In genomic region chr16:30604061-30604806, GRCm38 (mm10) we compare ENCODE assay signal across 11 mouse cellular contexts. TPM values are rescaled to one million over a fixed set of nuclear protein-coding genes. Genes with fewer than 3 reads are reported as not detected.
DNase-seq lines count a peak whose midpoint lies in the region; ATAC-seq and TF ChIP-seq lines count a peak whose summit lies in the region.
"Had no signal": no experiment of that assay in that cellular context is flagged by ENCODE, and none has a peak within 500 bp of the region (broad histone marks: within the 10 kb centered on the region; RNA-seq: fewer than 3 reads in every experiment).

No protein-coding gene starts in this region.

- no peak for ATAC-seq in forebrain, embryonic 15.5 days (replicated peaks)
- no peak for ATAC-seq in lung, embryonic 16.5 days (ENCODE audit: low read depth)
- ATAC-seq in midbrain, embryonic 11.5 days (ENCODE audit: low FRiP score), result no peak
- ATAC-seq: forebrain, embryonic 13.5 days had no signal

- no peaks in the 10 kb centered on the region for H3K9me3 ChIP-seq in forebrain, embryonic 10.5 days
- H3K9me3 ChIP-seq in forebrain, embryonic 15.5 days, result no peaks in the 10 kb centered on the region
- H3K9me3 ChIP-seq in lung, embryonic 16.5 days (ENCODE audit: control insufficient read depth, low read length), result no peaks in the 10 kb centered on the region
- no peaks in the 10 kb centered on the region for H3K9me3 ChIP-seq in midbrain, embryonic 11.5 days (ENCODE audit: control insufficient read depth, low read length)
- H3K9me3 ChIP-seq: forebrain, embryonic 13.5 days had no signal

- H3K27me3 ChIP-seq in forebrain, embryonic 10.5 days (ENCODE audit: poor library complexity, severe bottlenecking), result peaks cover 40% of the 10 kb centered on the region
- peaks cover 19% of the 10 kb centered on the region for H3K27me3 ChIP-seq in forebrain, embryonic 15.5 days
- H3K27me3 ChIP-seq in lung, embryonic 16.5 days (ENCODE audit: control insufficient read depth, insufficient read depth, low read depth, low read length), result no peaks in the 10 kb centered on the region
- peaks cover 18% of the 10 kb centered on the region for H3K27me3 ChIP-seq in midbrain, embryonic 11.5 days (ENCODE audit: control insufficient read depth, insufficient read depth, low read length)

- H3K4me1 ChIP-seq in forebrain, embryonic 10.5 days, result peaks cover 72% of the 10 kb centered on the region
- H3K4me1 ChIP-seq in forebrain, embryonic 15.5 days, result peaks cover 46% of the 10 kb centered on the region
- peaks cover 41% of the 10 kb centered on the region for H3K4me1 ChIP-seq in lung, embryonic 16.5 days (replicated peaks; ENCODE audit: control insufficient read depth, insufficient read depth, low read length)
- peaks cover 14% of the 10 kb centered on the region for H3K4me1 ChIP-seq in lung, adult 2 months (ENCODE audit: control insufficient read depth, insufficient read depth, low read length)
- peaks cover 10% of the 10 kb centered on the region; the same call in 1 of the 2 replicates for H3K4me1 ChIP-seq in embryonic fibroblast, embryonic 13.5 days (ENCODE audit: control insufficient read depth, insufficient read depth, low read length)
- peaks cover 45% of the 10 kb centered on the region for H3K4me1 ChIP-seq in olfactory bulb, adult 2 months (ENCODE audit: control insufficient read depth, insufficient read depth, low read length)
- peaks cover 15% of the 10 kb centered on the region for H3K4me1 ChIP-seq in midbrain, embryonic 11.5 days (ENCODE audit: control insufficient read depth, insufficient read depth, low read length)

- no peaks in the 10 kb centered on the region for H3K36me3 ChIP-seq in forebrain, embryonic 10.5 days (replicated peaks)
- H3K36me3 ChIP-seq in forebrain, embryonic 15.5 days, result no peaks in the 10 kb centered on the region
- no peaks in the 10 kb centered on the region for H3K36me3 ChIP-seq in lung, embryonic 16.5 days (ENCODE audit: control insufficient read depth, insufficient read depth, low read length)
- H3K36me3 ChIP-seq in midbrain, embryonic 11.5 days (ENCODE audit: control insufficient read depth, insufficient read depth, low read length), result no peaks in the 10 kb centered on the region

- WGBS in forebrain, embryonic 10.5 days, result 80% methylated on average over 16 of the region's 16 CpGs
- 76% methylated on average over 16 of the region's 16 CpGs for WGBS in forebrain, embryonic 15.5 days
- 66% methylated on average over 16 of the region's 16 CpGs for WGBS in lung, embryonic 16.5 days
- WGBS in lung, adult 2 months, result 45% methylated on average over 16 of the region's 16 CpGs
- WGBS in olfactory bulb, adult 2 months, result 73% methylated on average over 16 of the region's 16 CpGs
- WGBS in midbrain, embryonic 11.5 days, result 81% methylated on average over 16 of the region's 16 CpGs

- no peak for DNase-seq in forebrain, embryonic 10.5 days (ENCODE audit: extremely low spot score, low spot score)
- no peak for DNase-seq in lung, adult 2 months
- no peak for DNase-seq in midbrain, embryonic 11.5 days (ENCODE audit: low spot score, missing footprints)
- DNase-seq in retina, postnatal 1 day, result no peak
- DNase-seq: adrenal gland, postnatal 25 days; cerebellum, adult 11-12 months had no signal

- TF ChIP-seq CTCF in lung, adult 2 months (IDR thresholded peaks at IDR 0.05; ENCODE audit: insufficient read depth, low read length), result no peak
- TF ChIP-seq CTCF in embryonic fibroblast, embryonic 13.5 days (IDR thresholded peaks at IDR 0.05; ENCODE audit: borderline replicate concordance, insufficient read depth, low read length), result no peak
- TF ChIP-seq CTCF in olfactory bulb, adult 2 months (IDR thresholded peaks at IDR 0.05; ENCODE audit: insufficient read depth, low read depth, low read length), result no peak

- H3K27ac ChIP-seq in forebrain, embryonic 10.5 days, result peak overlapping the region; percentile 69; the same call in 1 of the 2 replicates
- no peak overlapping the region for H3K27ac ChIP-seq in forebrain, embryonic 15.5 days (replicated peaks)
- H3K27ac ChIP-seq in lung, embryonic 16.5 days (ENCODE audit: low read length), result peak overlapping the region; percentile 32
- H3K27ac ChIP-seq in embryonic fibroblast, embryonic 13.5 days (ENCODE audit: insufficient read depth, low read length), result no peak overlapping the region
- 0 out of 2 replicates have a peak overlapping the region, but pooled peaks have one; percentile 35 for H3K27ac ChIP-seq in olfactory bulb, adult 2 months (ENCODE audit: insufficient read depth, low read depth, low read length)
- no peak overlapping the region for H3K27ac ChIP-seq in midbrain, embryonic 11.5 days (ENCODE audit: low read depth, low read length)
- H3K27ac ChIP-seq: forebrain, embryonic 13.5 days had no signal

- H3K4me2 ChIP-seq in forebrain, embryonic 15.5 days (replicated peaks), result no peak overlapping the region
- H3K4me2 ChIP-seq in lung, embryonic 16.5 days (ENCODE audit: low read depth, low read length), result no peak overlapping the region
- no peak overlapping the region for H3K4me2 ChIP-seq in midbrain, embryonic 11.5 days
- H3K4me2 ChIP-seq: forebrain, embryonic 13.5 days had no signal

- no peak overlapping the region for H3K9ac ChIP-seq in forebrain, embryonic 15.5 days (replicated peaks)
- H3K9ac ChIP-seq in lung, embryonic 16.5 days (ENCODE audit: low read length), result no peak overlapping the region
- H3K9ac ChIP-seq in midbrain, embryonic 11.5 days (ENCODE audit: low read length), result no peak overlapping the region

- no peak overlapping the region for H3K4me3 ChIP-seq in forebrain, embryonic 10.5 days
- H3K4me3 ChIP-seq in forebrain, embryonic 15.5 days, result no peak overlapping the region
- H3K4me3 ChIP-seq in lung, embryonic 16.5 days (ENCODE audit: low read length), result no peak overlapping the region
- no peak overlapping the region for H3K4me3 ChIP-seq in lung, adult 2 months (replicated peaks; ENCODE audit: extremely low read depth, low read depth, low read length)
- no peak overlapping the region for H3K4me3 ChIP-seq in embryonic fibroblast, embryonic 13.5 days (ENCODE audit: insufficient read depth, low read length)
- H3K4me3 ChIP-seq in olfactory bulb, adult 2 months (ENCODE audit: insufficient read depth, low read depth, low read length), result no peak overlapping the region
- no peak overlapping the region for H3K4me3 ChIP-seq in midbrain, embryonic 11.5 days (ENCODE audit: low read depth, low read length)
- H3K4me3 ChIP-seq: forebrain, embryonic 13.5 days had no signal

- no peak for TF ChIP-seq POLR2A in lung, adult 2 months (IDR thresholded peaks at IDR 0.05; ENCODE audit: borderline replicate concordance, extremely low read depth, low read depth, low read length)
- TF ChIP-seq POLR2A in embryonic fibroblast, embryonic 13.5 days (IDR thresholded peaks at IDR 0.05; ENCODE audit: low read depth, low read length), result peak; percentile 9; the same call in 1 of the 2 replicates
- no peak for TF ChIP-seq POLR2A in olfactory bulb, adult 2 months (IDR thresholded peaks at IDR 0.05; ENCODE audit: insufficient read depth, low read depth, low read length)

RNA-seq across cellular contexts. Expression of gene Fam43a, which starts 4.7 kb away (rescaled TPM):
- polyA plus RNA-seq in forebrain, embryonic 10.5 days (2016; fragmentation: Nextera tagmentation; extraction: Ambion mirVana), result 13.8 and 14.7 TPM in 2 replicates
- 9.9 and 10.7 TPM in 2 replicates for polyA plus RNA-seq in forebrain, embryonic 15.5 days (2015; fragmentation: Nextera tagmentation; extraction: Ambion mirVana)
- 23.0 and 24.3 TPM in 2 replicates for polyA plus RNA-seq in lung, embryonic 16.5 days (2015; fragmentation: Nextera tagmentation; extraction: Ambion mirVana)
- 46.2 and 54.7 TPM in 2 replicates for polyA plus RNA-seq in lung, adult 2 months (2012; rRNA removed)
- polyA plus RNA-seq in embryonic fibroblast, embryonic 13.5 days (2011; ENCODE audit: insufficient read length, low read depth, missing spikeins), result 19.4 and 19.5 TPM in 2 replicates
- not detected in 2 replicates for polyA plus RNA-seq in olfactory bulb, adult 2 months (2012; ENCODE audit: insufficient read depth, insufficient read length, low replicate concordance, missing spikeins)
- polyA plus RNA-seq in midbrain, embryonic 11.5 days (2014; fragmentation: Nextera tagmentation; extraction: Ambion mirVana), result 5.4 and 6.1 TPM in 2 replicates

RNA-seq across cellular contexts. Expression of gene Lsg1, which starts 16.8 kb away (rescaled TPM):
- 86.6 and 87.4 TPM in 2 replicates for polyA plus RNA-seq in forebrain, embryonic 10.5 days (2016; fragmentation: Nextera tagmentation; extraction: Ambion mirVana)
- 56.2 and 59.4 TPM in 2 replicates for polyA plus RNA-seq in forebrain, embryonic 15.5 days (2015; fragmentation: Nextera tagmentation; extraction: Ambion mirVana)
- 55.1 and 57.1 TPM in 2 replicates for polyA plus RNA-seq in lung, embryonic 16.5 days (2015; fragmentation: Nextera tagmentation; extraction: Ambion mirVana)
- 8.0 and 11.5 TPM in 2 replicates for polyA plus RNA-seq in lung, adult 2 months (2012; rRNA removed)
- 31.3 and 39.0 TPM in 2 replicates for polyA plus RNA-seq in embryonic fibroblast, embryonic 13.5 days (2011; ENCODE audit: insufficient read length, low read depth, missing spikeins)
- polyA plus RNA-seq in olfactory bulb, adult 2 months (2012; ENCODE audit: insufficient read depth, insufficient read length, low replicate concordance, missing spikeins), result not detected in 2 replicates
- 84.7 and 89.3 TPM in 2 replicates for polyA plus RNA-seq in midbrain, embryonic 11.5 days (2014; fragmentation: Nextera tagmentation; extraction: Ambion mirVana)

RNA-seq across cellular contexts. Expression of gene Tmem44, which starts 53.6 kb away (rescaled TPM):
- 18.8 and 19.9 TPM in 2 replicates for polyA plus RNA-seq in forebrain, embryonic 10.5 days (2016; fragmentation: Nextera tagmentation; extraction: Ambion mirVana)
- 89.0 and 89.6 TPM in 2 replicates for polyA plus RNA-seq in forebrain, embryonic 15.5 days (2015; fragmentation: Nextera tagmentation; extraction: Ambion mirVana)
- 23.5 and 23.8 TPM in 2 replicates for polyA plus RNA-seq in lung, embryonic 16.5 days (2015; fragmentation: Nextera tagmentation; extraction: Ambion mirVana)
- 55.5 and 57.0 TPM in 2 replicates for polyA plus RNA-seq in lung, adult 2 months (2012; rRNA removed)
- polyA plus RNA-seq in embryonic fibroblast, embryonic 13.5 days (2011; ENCODE audit: insufficient read length, low read depth, missing spikeins), result 6.9 and 8.0 TPM in 2 replicates
- polyA plus RNA-seq in olfactory bulb, adult 2 months (2012; ENCODE audit: insufficient read depth, insufficient read length, low replicate concordance, missing spikeins), result not detected in 2 replicates
- polyA plus RNA-seq in midbrain, embryonic 11.5 days (2014; fragmentation: Nextera tagmentation; extraction: Ambion mirVana), result 26.6 and 27.9 TPM in 2 replicates

Comparison
In these comparisons a context has a peak if more than half of its experiments do, and no peak if none do; other contexts are left out.
1. H3K27ac ChIP-seq: peak in forebrain, embryonic 10.5 days (single experiment), lung, embryonic 16.5 days (single experiment) and olfactory bulb, adult 2 months (single experiment); none in forebrain, embryonic 15.5 days (single experiment), embryonic fibroblast, embryonic 13.5 days (single experiment) and midbrain, embryonic 11.5 days (single experiment).